Mouse (Mus musculus): ENCODE measurements around the gene Arhgap22.

The Arhgap22 gene

DNA sequence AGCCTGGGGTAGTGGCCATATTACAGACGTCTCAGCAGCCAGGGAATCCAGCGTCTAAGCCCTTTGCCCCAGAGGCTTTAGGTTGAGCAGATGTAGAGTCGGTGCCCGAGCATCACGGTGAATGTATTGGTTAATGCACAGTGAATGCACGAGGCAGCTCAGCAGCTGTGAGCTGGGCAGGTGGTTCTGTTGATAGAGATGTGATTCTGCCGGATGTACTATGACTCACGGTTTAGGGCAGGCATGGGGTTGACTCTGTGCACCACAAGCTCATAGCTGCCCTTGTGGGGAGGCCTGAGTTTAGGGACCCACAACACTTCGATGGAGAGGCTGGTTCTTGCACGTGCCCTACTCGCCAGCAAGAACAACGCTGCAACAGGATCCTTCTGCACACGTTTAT is 51.0 kb downstream of the Arhgap22 start:
- intact Hi-C loops (cut with DNase I), result no loop called here

DNA sequence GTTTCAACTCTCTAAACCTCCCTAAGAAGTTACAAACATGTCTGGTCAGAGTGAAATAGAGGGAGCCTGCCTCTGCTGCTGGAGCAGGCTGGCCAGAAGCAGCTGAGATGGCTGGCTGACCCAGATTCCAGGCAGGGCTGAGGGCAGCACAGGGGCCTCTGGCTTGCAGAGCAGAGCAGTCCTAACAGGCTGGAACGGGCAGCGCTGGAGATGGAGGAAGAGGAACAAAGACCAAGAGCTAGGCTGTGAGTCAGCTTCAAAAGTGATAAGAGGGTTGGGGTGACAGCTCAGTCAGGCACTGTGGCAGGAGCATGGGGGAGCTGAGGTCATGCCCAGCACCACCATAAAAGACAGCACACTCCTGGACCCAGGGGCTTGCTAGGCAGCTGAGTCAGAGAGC is 62.4 kb downstream of the Arhgap22 start:
- intact Hi-C loops (cut with DNase I), result loop anchor here (10.0 kb wide), 1 partner anchor 671 kb away; no protein-coding TSS in a partner anchor

DNA sequence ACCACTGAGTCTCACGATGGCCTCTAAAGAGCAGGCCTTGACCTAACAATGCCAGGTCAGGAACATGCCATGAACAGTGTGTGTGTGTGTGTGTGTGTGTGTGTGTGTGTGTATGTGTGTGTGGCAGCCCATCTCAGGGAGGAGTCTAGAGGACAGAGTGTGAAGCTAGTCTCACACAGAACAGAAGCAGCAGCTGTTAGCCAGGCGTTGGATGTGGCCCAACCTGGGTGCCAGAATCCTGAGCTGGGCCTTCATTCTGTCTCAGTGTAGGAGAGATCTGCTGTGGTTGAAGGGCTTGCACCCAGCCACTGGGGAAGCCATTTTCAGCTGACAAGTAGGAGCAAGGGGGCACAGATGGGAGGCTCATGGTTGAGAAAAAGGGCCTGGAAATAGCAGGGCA is 64.5 kb downstream of the Arhgap22 start:
- intact Hi-C loops (cut with DNase I), result loop anchor here (10.0 kb wide), 1 partner anchor 674 kb away; no protein-coding TSS in a partner anchor

DNA sequence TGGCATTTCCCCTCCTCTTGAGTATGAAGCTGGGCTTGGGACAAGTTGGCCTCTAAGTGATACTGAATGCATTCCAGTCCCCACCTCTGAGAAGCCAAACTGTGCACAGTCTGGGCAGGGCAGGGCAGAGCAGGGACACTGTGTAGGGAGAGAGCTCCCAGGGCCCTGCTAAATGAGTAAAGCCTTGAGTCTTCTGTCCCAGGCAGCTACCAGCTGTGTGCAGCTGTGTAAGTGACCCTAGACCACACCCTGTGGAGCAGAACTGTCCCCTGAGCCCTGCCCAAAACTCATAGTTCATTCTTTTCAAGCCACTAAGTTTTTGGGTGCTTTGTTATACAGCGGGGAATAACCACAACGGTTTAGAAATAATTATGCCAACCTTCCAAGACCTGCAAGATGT is 67.1 kb downstream of the Arhgap22 start:
- intact Hi-C loops (cut with DNase I), result no loop called here

DNA sequence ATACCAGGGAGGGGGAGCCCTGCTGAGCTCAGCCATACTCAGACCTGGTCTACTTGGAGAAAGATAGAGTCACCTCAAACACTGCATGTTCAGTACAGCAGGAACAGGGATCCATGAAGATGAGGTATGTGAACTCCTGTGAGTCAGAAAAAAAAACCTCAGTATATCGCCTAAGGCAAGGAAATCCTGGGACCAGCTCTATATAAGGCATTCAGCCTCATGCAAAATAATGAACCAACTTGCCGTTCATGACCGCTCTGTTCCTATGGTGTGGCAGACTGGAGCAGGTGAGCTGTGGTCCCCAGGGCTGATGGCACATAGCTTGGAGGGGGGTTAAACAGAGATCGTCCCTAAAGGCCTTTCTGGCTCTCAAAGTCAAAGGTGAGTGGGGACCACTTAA is 68.6 kb downstream of the Arhgap22 start:
- intact Hi-C loops (cut with DNase I), result no loop called here

DNA sequence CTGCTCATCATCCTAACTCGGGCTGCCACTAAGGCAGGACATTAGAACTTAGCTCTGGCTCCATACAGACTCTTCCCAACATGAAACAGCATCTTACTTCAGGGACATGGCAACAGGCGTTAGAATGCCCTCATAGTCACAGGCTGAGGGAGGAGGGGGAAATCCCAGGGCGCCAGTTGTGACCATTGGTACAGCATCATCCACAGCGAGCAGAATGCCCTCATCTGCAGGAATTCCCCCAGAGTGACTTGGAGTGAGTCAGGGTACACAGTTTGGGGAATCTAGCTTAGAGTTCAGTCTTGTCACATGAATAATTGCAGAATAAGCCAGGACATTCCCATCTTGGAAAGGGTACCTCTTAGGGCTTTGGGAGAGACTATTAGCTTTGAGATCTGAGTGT is 74.1 kb downstream of the Arhgap22 start:
- intact Hi-C loops (cut with DNase I), result no loop called here

DNA sequence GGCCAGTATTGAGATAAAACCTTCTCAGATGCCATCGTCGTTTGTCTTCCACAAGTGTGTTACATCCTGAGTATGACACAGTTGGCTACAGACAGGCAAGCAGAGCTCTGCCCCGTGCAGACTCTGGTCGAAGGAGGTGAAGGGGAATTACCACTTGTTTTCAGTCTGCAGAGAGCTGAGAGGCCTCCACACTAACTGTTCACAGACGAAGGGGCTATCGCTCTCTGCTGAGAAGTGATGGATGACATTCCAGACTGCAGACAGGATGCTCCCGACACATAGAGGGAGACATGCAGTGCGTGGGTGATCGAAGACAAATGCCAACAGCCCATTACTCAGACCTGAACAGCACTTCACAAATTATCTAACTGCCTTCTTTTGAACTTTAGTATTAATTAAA is 76.2 kb downstream of the Arhgap22 start:
- intact Hi-C loops (cut with DNase I), result no loop called here

DNA sequence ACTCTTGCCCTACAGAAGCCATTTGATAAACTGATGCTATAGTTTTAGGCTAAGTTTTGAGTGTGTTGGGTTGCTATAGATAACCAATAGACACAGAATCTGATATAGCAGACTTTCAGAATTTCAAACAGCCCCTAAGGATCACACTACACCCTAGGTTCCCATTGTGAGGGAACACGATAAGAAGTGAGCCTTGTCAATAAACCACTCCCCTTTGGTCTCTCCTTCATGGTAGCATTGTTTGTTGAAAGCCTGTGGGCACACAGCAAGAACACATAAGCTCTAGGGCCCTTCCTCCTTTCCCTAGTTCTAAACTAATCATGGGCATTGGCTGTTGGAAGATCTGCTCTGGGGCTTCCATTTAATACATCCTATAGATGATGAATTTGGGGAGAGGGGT is 80.7 kb downstream of the Arhgap22 start:
- intact Hi-C loops (cut with DNase I), result no loop called here

DNA sequence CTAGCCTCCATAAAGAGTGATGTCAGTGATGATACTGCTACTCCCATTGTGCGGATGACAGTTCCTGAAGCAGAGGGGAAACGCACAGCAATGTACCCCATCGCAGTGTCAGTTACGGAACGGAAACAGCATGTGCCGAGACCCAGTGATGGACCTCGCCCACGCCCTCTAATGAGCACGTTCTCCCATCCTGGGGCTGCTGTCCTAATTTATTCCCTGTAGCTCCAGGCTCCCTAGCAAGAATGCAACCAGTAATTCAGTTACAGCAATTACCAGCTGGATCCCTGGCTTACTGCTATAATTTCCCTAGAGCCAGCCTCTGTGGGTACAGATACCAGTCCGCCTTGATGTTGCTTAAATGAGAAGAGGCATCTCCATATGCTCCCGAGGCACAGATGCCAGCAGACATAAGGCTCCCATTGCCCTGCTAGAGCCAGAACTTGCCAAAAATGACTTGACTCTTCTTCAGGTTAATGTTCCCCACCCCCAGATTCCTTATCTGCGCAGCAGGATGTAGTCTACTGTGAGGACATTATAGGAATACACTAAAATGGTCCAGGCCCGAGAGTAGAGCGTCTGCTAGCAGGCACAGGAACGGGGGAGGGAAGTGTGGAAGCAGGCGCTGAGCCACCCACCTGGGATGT is 83.0 kb downstream of the Arhgap22 start:
- intact Hi-C loops (cut with DNase I), result no loop called here

DNA sequence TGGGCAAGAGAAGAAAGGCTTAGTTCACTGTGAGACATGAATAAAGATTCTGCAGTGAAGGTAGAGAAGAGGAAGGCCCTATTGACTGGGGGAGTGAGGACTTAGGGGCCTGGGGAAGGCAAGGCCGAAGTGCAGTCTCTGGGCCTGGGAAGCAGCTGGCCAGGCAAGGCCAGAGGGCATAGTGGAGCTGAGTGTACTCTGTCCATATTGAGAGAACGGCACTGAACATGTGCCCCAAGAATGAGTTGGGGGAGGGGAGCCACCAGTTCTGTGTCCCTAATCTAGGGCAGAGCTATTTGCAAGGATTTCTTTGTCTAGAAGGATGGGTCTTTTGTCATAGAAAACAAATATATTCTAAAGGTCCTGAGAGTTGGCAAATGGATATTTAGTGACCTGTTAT is 86.8 kb downstream of the Arhgap22 start:
- intact Hi-C loops (cut with DNase I), result no loop called here

DNA sequence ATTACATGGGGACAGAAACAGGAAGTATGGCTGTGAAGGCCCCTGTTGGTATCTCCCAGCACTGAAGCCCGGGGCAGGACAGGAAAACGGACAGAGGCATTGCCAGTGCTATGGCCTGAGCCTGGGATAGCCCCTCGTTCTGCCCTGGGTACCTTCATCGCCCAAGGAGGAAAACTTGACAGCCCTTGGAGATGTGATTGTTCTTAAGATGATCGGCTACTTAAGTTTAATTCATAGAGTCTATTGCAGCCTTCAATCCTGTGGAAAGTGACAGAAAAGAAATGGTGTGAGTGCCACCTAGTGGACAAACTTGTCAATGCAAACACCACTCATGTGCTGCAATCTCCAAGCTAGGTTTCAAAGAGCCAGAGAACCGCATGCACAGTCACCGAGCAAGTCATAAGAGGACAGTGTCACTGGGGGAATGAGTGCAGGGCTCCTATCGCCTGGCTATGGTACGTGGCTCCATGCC is 89.6 kb downstream of the Arhgap22 start:
- intact Hi-C loops (cut with DNase I), result loop anchor here (1.0 kb wide), 1 partner anchor 90 kb away; no protein-coding TSS in a partner anchor

DNA sequence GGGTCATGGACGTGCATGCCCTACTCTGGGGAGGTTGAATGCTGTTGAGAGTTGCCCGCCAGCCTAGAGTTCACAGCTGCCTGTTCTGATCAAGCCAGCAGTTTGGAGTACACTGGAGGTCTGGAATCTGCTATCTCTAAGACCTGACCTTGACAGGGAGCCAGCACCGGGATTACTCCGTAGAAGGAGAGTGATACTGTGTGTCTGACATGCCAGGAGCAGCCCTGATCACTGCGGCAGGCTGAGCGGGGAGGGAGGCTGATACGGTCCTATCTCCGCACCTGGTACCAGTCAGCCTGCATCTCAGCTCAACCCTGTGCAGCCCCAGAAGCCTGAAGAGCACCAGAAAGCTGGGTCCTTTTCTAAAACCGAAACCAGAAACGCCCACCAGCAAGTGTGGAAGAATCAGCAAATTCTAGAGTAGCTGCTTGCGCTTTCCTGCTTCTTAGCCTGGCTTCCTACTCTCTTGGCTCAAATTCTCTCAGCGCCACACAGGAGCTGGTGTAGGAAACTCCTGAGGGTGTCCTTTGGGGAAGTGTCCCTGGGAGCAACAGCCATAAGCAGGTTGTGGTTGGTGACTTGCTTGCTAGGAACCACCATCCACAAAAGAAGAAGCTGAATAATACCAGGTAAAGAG is 91.9 kb downstream of the Arhgap22 start:
- intact Hi-C loops (cut with DNase I), result no loop called here

DNA sequence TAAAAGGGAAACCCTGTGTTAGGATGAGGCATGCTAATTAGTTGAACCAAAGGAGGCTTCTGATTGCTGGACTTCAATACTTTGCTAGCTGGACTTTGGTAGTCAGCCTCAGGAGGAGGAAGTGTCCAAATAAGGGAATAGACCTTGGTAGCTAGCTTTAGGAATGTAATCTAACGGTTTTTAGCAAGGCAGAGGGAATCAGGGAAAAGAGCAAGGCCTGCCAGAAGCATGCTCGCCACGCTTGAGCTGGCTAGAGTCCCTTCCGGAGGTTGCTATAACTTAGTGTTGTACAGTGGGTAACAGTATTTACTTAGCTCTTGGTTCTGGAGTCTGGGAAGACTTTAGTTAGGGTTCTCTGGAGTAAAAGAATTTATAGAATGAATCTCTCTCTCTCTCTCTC is 96.9 kb downstream of the Arhgap22 start:
- intact Hi-C loops (cut with DNase I), result no loop called here

DNA sequence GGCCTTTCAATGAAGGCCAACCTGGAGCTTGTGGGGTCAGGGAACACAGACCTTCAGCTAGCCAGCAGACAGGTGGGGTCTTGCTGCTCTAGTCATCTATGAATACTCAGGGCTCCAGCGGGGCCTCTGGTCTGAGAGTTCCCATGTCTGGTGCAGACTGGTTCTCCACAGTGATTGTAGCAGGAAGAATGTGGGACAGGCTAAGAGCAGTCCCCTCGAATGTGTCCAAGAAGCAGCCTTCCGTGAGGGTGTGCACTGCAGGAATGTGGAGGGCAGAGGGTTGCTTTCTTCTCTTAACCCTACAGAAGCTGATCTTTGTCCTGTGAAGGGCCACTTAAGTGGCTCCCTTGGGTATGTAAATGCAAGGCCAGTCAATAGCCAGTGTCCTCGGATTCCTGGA is 98.5 kb downstream of the Arhgap22 start:
- intact Hi-C loops (cut with DNase I), result no loop called here

DNA sequence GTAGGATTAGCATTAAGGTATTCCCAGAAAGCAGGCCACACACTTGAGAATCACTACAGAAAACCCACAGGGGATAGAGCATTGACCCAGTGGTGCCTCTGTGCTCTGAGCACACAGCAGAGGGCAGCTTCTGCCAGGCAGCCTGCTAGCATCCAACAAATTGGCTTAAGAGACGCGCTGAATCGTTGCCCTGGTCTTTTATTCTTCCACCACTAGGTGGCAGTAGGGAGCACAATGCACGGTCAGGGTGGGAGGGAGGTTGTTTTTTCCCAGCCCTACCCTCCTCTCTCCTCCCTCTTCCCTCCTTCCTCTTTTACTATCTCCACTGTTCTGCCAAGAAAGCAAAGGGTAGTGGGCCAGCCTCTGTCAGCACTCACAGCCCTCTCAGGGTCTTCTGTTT is 99.8 kb downstream of the Arhgap22 start:
- intact Hi-C loops (cut with DNase I), result loop anchor here (1.0 kb wide), 1 partner anchor 58 kb away; no protein-coding TSS in a partner anchor

DNA sequence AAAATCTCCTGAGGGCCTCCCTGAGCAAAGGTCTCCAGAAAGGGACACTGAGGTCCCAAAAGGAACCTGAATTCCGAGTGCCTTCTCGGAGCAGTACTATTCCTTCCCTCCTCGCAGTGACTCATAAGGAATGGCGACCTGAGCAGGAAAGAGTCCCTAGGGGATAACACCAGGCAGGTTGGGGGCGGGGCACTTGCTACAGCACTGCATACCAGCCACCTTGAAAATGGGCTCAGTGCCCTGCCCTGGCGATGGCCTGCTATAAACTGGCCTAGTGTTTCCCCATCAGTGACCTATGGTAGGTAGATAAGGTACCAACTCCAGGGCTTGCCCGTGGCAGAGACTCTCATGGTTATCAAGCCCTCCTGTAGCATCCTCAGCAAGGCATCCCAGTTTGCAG is 100.3 kb downstream of the Arhgap22 start:
- intact Hi-C loops (cut with DNase I), result no loop called here

DNA sequence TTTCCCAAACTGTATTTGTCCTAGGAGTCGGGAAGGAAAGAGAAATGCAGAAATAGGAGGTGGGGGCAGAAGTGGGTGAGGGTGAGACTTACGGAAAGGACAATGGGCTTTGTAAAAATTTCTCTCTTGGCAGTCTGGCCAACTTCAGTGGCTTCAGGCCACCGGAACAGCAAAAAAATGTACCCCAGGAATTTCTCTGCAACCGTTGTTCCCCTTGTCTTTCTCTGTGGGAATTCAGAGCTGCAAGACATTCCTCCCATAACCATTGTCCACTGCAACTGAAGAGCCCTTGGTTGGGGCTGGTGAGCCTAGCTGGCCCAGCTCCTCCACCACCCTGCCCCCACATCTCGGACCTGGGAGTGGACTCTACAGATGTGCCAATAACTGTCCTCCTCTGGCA is 101.3 kb downstream of the Arhgap22 start:
- intact Hi-C loops (cut with DNase I), result no loop called here

DNA sequence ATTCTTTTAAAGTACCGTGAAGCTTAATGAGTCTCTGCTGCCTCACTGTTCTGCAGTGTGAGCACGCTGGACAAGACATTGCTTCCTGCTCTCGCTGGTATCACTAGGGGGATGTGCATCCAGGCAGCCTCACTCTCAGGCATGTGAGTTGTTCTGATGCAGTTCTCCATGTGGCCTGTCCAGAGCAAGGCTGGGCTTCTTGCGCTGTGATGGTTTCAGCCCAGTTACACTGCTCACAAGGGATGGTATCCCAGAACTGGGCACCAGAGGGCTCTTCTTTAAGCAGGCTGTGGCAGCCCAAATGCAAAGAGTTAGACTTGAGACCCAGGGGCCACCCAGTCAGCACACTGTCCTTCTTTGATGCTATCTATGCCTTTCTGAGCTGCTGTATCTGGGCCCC is 101.9 kb downstream of the Arhgap22 start:
- intact Hi-C loops (cut with DNase I), result no loop called here

DNA sequence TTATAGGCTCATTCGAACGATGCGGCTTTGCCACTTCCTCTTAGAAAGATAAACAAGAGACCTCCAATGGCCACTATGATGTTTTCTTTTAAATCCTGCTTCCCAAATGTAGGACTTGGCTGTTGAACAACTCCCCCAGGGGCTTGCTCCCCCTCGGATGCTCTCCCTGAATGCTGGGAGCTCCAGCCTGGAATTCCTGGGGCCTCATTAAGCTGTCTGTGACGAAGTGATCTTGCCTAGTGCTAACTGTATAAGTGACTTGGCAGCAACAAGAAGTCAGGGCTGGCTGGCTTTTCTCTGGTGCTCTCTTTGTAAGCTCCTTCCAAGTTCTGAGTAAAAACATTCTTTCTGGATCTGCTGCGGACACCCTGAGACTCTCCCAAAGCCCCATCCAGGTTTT is 104.1 kb downstream of the Arhgap22 start:
- intact Hi-C loops (cut with DNase I), result no loop called here

DNA sequence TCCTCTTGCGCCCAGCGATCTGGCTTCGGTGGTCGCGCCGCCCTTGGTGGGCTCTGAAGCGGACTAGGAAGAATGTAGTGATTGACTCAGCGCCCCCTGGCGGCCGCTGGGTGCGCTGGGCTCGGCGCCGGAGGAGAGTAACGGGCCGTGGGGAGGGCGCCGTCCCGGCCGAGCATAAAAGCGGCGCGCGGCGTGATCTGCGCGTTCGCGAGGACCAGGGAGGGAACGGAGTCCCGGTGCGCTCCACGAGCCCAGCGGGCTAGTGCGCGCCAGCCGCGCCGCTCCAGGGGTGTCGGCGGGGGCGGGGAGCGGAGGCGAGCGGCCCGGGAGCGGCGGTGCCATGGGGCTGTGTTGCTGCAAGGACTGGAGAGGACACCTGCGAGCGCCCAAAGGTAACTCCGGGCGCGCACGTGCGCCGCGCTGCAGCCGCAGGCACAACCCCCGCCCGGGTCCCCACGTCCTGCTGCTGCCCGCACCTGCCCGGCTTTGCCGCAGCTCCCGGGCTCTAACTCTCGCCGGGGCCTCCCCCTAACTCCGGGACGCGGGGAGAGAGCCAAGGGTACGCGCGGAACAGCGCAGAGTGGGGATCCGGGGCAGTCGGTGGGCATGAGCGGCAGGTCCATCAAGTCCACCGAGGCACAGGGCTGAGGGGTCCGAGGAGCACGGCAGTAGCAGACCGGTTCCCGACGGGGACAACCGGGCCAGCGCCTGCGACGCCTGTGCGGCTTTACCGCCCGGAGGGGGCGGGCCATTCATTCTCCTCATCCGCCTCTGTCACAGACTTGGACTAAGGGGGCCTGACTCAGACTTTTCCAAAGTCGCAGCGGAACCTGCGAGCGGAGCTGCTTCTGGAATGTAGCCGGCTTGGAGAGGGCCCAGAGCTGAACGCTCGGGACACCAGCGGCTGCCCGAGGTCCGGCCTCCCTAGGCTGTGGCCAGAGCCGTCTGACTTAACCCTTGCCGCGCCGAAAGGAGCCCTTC is 106.0 kb downstream of the Arhgap22 start:
- intact Hi-C loops (cut with DNase I), result no loop called here

DNA sequence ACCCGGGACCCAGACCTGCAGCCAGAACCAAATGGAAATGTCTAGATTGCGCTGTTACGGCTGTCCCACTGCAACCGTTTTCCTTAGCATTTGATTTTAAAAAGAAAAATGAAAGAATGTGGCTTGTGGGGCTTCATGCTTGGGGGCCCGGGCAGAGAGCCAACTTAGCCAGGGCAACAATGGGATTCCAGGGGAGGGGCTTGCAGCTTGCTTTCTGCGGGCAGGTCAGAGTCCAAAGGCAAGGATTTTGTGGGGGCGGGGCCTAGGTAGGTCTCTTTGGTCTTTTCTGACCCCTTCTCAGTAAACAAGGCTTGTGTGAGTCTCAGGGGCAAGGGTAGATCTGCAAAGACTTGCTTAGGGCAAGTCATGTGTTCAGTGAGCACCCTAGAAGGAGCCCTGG is 107.0 kb downstream of the Arhgap22 start:
- intact Hi-C loops (cut with DNase I), result no loop called here

DNA sequence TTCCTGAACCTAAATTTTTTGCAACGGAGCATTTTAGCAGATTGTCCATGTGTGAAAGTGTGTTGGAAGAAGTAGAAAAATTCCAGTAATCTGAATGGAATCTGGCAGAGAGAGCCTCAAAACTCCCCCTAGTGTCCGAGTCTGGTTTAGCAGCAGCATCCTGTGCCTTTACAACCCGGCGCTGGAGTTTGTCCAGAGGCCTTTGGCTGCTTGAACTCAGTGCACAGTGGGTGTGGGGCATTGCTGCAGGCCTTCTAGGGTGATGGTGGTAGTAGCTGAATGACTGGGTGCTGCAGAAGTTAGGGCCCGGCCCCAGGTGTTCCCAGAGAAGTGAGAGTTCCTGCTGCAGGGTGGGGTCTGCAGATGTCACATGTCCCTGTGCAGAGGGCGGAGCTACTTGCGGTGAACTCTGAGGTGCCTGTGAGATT is 108.8 kb downstream of the Arhgap22 start:
- intact Hi-C loops (cut with DNase I), result no loop called here
